Mouse (Mus musculus) myocyte (in vitro differentiated cells): ENCODE results near the gene Gm45716.

ENCODE experiments used
- CEBPB ChIP-seq: IDR thresholded peaks from 2 replicates; pipeline ENCODE4 v1.6.1; 2011; ENCODE audit warnings: mild to moderate bottlenecking, moderate library complexity; ENCODE audit not compliant: poor library complexity, insufficient read depth, severe bottlenecking
- MAX ChIP-seq: IDR thresholded peaks from one replicate; pipeline ENCODE4 v1.6.1; 2011; ENCODE audit warnings: low read depth, mild to moderate bottlenecking, control low read depth
- POLR2A ChIP-seq: IDR thresholded peaks from one replicate; pipeline ENCODE4 v1.6.1; 2011; ENCODE audit warnings: low read depth, mild to moderate bottlenecking, control low read depth, moderate library complexity; ENCODE audit not compliant: insufficient read length
- POLR2AphosphoS2 ChIP-seq: IDR thresholded peaks from one replicate; pipeline ENCODE4 v1.6.1; 2011; ENCODE audit warnings: low read depth, control low read depth; ENCODE audit not compliant: insufficient read length
- SRF ChIP-seq: IDR thresholded peaks from one replicate; pipeline ENCODE4 v1.6.1; 2011; ENCODE audit warnings: low read depth; ENCODE audit not compliant: control insufficient read depth, insufficient read length
- TCF12 ChIP-seq: IDR thresholded peaks from one replicate; pipeline ENCODE4 v1.6.1; 2011; ENCODE audit warnings: mild to moderate bottlenecking, control low read depth; ENCODE audit not compliant: poor library complexity, insufficient read depth, severe bottlenecking
- USF1 ChIP-seq: IDR thresholded peaks from one replicate; pipeline ENCODE4 v1.6.1; 2011; ENCODE audit warnings: low read depth, mild to moderate bottlenecking, control low read depth, moderate library complexity

DNA sequence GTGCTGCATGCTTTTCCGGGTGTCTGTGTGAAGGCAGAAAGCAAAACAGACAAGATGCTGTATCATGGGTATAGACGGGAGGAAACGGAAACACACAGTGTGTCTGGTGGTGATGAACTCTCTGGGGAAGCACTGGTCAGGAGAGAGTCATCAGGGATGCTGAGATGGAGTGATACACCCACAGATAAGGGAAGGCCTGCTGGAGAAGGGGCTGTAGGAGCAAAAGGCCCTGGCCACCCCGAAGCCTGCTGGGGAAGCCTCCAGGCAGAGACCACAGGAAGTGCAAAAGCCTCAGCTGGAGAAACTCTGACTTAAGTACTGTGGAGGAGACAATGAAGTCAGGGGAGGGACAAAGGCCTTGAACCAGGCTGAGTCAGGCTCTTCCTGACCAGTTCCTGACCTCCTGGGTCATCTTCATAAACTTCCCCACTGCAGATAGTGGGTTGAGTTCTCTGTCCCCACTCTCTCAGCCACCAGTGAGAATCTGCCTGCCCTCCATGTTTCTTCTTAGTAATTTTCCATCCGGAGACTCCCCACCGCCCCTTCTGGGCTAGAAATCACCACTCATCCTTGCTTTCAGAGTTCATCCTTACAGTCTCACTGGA, 99.2 kb downstream of the Gm45716 start:
- TF ChIP-seq POLR2A (no peak), MAX (no peak), SRF (no peak), TCF12 (no peak), USF1 (no peak), POLR2AphosphoS2 (no peak), CEBPB (no peak)
